In genomic region chr12:32545466-32545865, GRCm38 (mm10) we compare ENCODE assay signal across 15 mouse cellular contexts.
"Had no signal": no experiment of that assay in that cellular context is flagged by ENCODE, and none has a peak within 500 bp of the region (broad histone marks: within the 10 kb centered on the region; RNA-seq: fewer than 3 reads in every experiment).

No protein-coding gene starts in this region.

- DNase-seq: heart, postnatal 10 days; heart, postnatal 14 days; heart, postnatal 36 days; heart, postnatal 4 days; kidney, adult 11 months; kidney, adult 18-20 months; kidney, adult 2 months; kidney, adult 8-10 months; kidney, adult 9 months; kidney, postnatal 10 days; kidney, postnatal 14 days; kidney, postnatal 25 days; kidney, postnatal 36 days; kidney, postnatal 4 days; layer of hippocampus, postnatal 36 days had no signal
